In the genomic region with DNA sequence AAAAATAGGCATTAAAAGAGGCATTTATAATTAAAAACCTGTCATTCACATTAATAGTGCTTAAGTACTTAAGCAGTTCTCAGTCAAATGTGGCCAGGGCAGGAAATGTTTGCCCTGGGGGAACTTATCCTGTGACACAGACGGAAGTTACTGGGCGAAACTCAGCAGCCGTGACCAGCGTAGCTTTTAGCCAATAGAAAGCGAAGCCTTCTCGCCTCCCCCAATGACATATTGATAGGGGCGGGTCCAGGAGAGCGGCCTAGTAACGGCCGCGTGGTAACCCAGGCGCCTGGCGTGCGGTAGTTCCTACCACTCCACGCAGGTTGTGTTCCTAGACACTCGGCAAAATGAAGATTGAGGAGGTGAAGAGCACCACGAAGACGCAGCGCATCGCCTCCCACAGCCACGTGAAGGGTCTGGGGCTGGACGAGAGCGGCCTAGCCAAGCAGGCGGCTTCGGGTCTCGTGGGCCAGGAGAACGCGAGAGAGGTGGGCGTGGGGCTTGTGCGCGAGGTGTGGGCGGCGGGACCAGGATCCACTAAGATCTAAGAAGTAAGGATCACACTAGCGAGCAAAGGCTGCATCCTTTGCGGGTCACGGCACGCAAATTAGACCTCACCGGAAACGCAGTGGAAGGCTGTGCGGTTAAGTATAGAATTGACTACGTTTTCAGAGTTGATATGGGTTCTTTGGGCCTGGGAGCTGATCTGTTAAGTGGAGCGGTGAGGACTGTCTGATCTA, we compare ENCODE assay signal across 8 mouse cellular contexts. TPM values are rescaled to one million over a fixed set of nuclear protein-coding genes. Genes with fewer than 3 reads are reported as not detected.
A peak's percentile ranks its signal among the peaks of the same experiment; 100 is the strongest.
DNase-seq lines count a peak whose midpoint lies in the region; ATAC-seq and TF ChIP-seq lines count a peak whose summit lies in the region.

A gene (plus strand): TSS at position 229 of the 740 bp plus-strand sequence.

- H3K36me3 ChIP-seq in forebrain, embryonic 10.5 days (replicated peaks): peaks cover 34% of the 10 kb centered on the region
- peaks cover 28% of the 10 kb centered on the region for H3K36me3 ChIP-seq in heart, embryonic 15.5 days
- H3K36me3 ChIP-seq in liver, embryonic 14.5 days (replicated peaks; ENCODE audit: control insufficient read depth, insufficient read depth, low read depth): peaks cover 16% of the 10 kb centered on the region
- peaks cover 4% of the 10 kb centered on the region; the same call in 1 of the 2 replicates for H3K36me3 ChIP-seq in neural tube, embryonic 11.5 days (ENCODE audit: control insufficient read depth, insufficient read depth, low read length)
- H3K36me3 ChIP-seq in stomach, postnatal 0 days (ENCODE audit: control insufficient read depth, insufficient read depth, low read length): peaks cover 5% of the 10 kb centered on the region; the same call in 1 of the 2 replicates

- DNase-seq in CD8-positive naive resting alpha-beta T cell, adult 2 months (ENCODE audit: low read depth in 2 of 2, low spot score in 2 of 2): peak; percentile 90
- peak; percentile 93 for DNase-seq in c-Kit-positive CD71-negative TER-119-negative erythroid progenitor cells, embryonic 14.5 days (ENCODE audit: low read depth)
- peak; percentile 89 for DNase-seq in forebrain, embryonic 10.5 days (ENCODE audit: extremely low spot score, low spot score)
- DNase-seq in kidney, postnatal 25 days: peak; percentile 93 to 96
- DNase-seq in liver, embryonic 14.5 days (ENCODE audit: low read depth in 3 of 3, low spot score in 3 of 3): peak; percentile 94
- DNase-seq in neural tube, embryonic 11.5 days (ENCODE audit: low spot score): peak; percentile 93
- DNase-seq in stomach, postnatal 0 days (ENCODE audit: low spot score): peak; percentile 93

- peak within 1 kb of the TSS; percentile 76 for H3K4me3 ChIP-seq in forebrain, embryonic 10.5 days
- H3K4me3 ChIP-seq in heart, embryonic 15.5 days: peak within 1 kb of the TSS; percentile 76
- H3K4me3 ChIP-seq in liver, embryonic 14.5 days (ENCODE audit: insufficient read depth in 1 of 2, low read depth in 2 of 2, low read length in 2 of 2): peak within 1 kb of the TSS; percentile 70 to 90
- peak within 1 kb of the TSS; percentile 77 for H3K4me3 ChIP-seq in neural tube, embryonic 11.5 days (ENCODE audit: low read depth, low read length)
- H3K4me3 ChIP-seq in stomach, postnatal 0 days (ENCODE audit: low read depth, low read length): peak within 1 kb of the TSS; percentile 67

- H3K4me2 ChIP-seq in heart, embryonic 15.5 days: peak within 1 kb of the TSS; percentile 69
- H3K4me2 ChIP-seq in liver, embryonic 14.5 days (ENCODE audit: low read depth): peak within 1 kb of the TSS; percentile 65
- peak within 1 kb of the TSS; percentile 71 for H3K4me2 ChIP-seq in neural tube, embryonic 11.5 days (ENCODE audit: low read depth)
- H3K4me2 ChIP-seq in stomach, postnatal 0 days (replicated peaks; ENCODE audit: low read depth): peak within 1 kb of the TSS; percentile 87

- WGBS in forebrain, embryonic 10.5 days: under 1% methylated on average over 42 of the region's 42 CpGs
- WGBS in heart, embryonic 15.5 days: under 1% methylated on average over 42 of the region's 42 CpGs
- whole genome bisulfite sequencing in liver, embryonic 14.5 days (ENCODE audit: insufficient replicate concordance): under 1% methylated on average over 36 of the region's 42 CpGs
- under 1% methylated on average over 37 of the region's 42 CpGs for WGBS in neural tube, embryonic 11.5 days
- 0% methylated on average over 39 of the region's 42 CpGs for WGBS in stomach, postnatal 0 days

- H3K27ac ChIP-seq in forebrain, embryonic 10.5 days: peak within 1 kb of the TSS; percentile 85
- H3K27ac ChIP-seq in heart, embryonic 15.5 days: no peak within 1 kb of the TSS
- H3K27ac ChIP-seq in liver, embryonic 14.5 days: no peak within 1 kb of the TSS; the same call in 1 of the 2 replicates
- no peak within 1 kb of the TSS for H3K27ac ChIP-seq in neural tube, embryonic 11.5 days (ENCODE audit: low read depth, low read length)
- no peak within 1 kb of the TSS for H3K27ac ChIP-seq in stomach, postnatal 0 days (replicated peaks)

- H3K4me1 ChIP-seq in forebrain, embryonic 10.5 days: peaks cover 15% of the 10 kb centered on the region
- H3K4me1 ChIP-seq in heart, embryonic 15.5 days (replicated peaks): peaks cover 22% of the 10 kb centered on the region
- H3K4me1 ChIP-seq in liver, embryonic 14.5 days (replicated peaks; ENCODE audit: control insufficient read depth in 2 of 2, insufficient read depth in 2 of 2, low read length in 1 of 2): peaks cover 0 to 9% of the 10 kb centered on the region in 2 experiments; a peak in 3 of 4 replicates
- H3K4me1 ChIP-seq in neural tube, embryonic 11.5 days (ENCODE audit: control insufficient read depth, insufficient read depth, low read length): no peaks in the 10 kb centered on the region
- 0 out of 2 replicates have a peak, but pooled peaks cover 4% of the 10 kb centered on the region for H3K4me1 ChIP-seq in stomach, postnatal 0 days (replicated peaks; ENCODE audit: control insufficient read depth, insufficient read depth)

- TF ChIP-seq EP300 in liver, embryonic 14.5 days (IDR thresholded peaks at IDR 0.05; ENCODE audit: low read depth): no peak
- no peak for TF ChIP-seq EP300 in stomach, postnatal 0 days (optimal IDR thresholded peaks at IDR 0.05)

- H3K9ac ChIP-seq in heart, embryonic 15.5 days: peak within 1 kb of the TSS; percentile 72
- peak within 1 kb of the TSS; percentile 82 for H3K9ac ChIP-seq in liver, embryonic 14.5 days (replicated peaks)
- peak within 1 kb of the TSS; percentile 76 for H3K9ac ChIP-seq in neural tube, embryonic 11.5 days (ENCODE audit: low read length)
- H3K9ac ChIP-seq in stomach, postnatal 0 days (ENCODE audit: low read length): peak within 1 kb of the TSS; percentile 76

- peak; percentile 99 for ATAC-seq in heart, embryonic 15.5 days (replicated peaks; ENCODE audit: insufficient number of reproducible peaks, insufficient read depth, low FRiP score, low read depth)
- peak; percentile 100 for ATAC-seq in liver, embryonic 14.5 days (ENCODE audit: insufficient read depth)
- ATAC-seq in neural tube, embryonic 11.5 days (ENCODE audit: insufficient read depth, low FRiP score, low TSS enrichment): peak; percentile 100
- ATAC-seq in stomach, postnatal 0 days (ENCODE audit: low FRiP score, low TSS enrichment): peak; percentile 100

- no peak for TF ChIP-seq CTCF in liver, embryonic 14.5 days (IDR thresholded peaks at IDR 0.05; ENCODE audit: low read depth)
- TF ChIP-seq CTCF in stomach, postnatal 0 days (IDR thresholded peaks at IDR 0.05; ENCODE audit: low read depth): no peak

- no peaks in the 10 kb centered on the region for H3K9me3 ChIP-seq in forebrain, embryonic 10.5 days
- no peaks in the 10 kb centered on the region for H3K9me3 ChIP-seq in heart, embryonic 15.5 days (replicated peaks)
- H3K9me3 ChIP-seq in liver, embryonic 14.5 days (ENCODE audit: control insufficient read depth, low read length): no peaks in the 10 kb centered on the region
- H3K9me3 ChIP-seq in neural tube, embryonic 11.5 days (ENCODE audit: control insufficient read depth, low read length): no peaks in the 10 kb centered on the region
- no peaks in the 10 kb centered on the region for H3K9me3 ChIP-seq in stomach, postnatal 0 days (ENCODE audit: control insufficient read depth, low read length)

- H3K27me3 ChIP-seq in forebrain, embryonic 10.5 days (ENCODE audit: poor library complexity, severe bottlenecking): no peaks in the 10 kb centered on the region
- no peaks in the 10 kb centered on the region for H3K27me3 ChIP-seq in heart, embryonic 15.5 days
- no peaks in the 10 kb centered on the region for H3K27me3 ChIP-seq in liver, embryonic 14.5 days (ENCODE audit: control insufficient read depth, insufficient read depth, low read length)
- H3K27me3 ChIP-seq in neural tube, embryonic 11.5 days (ENCODE audit: control insufficient read depth, insufficient read depth, low read length): no peaks in the 10 kb centered on the region
- H3K27me3 ChIP-seq in stomach, postnatal 0 days (ENCODE audit: control insufficient read depth, insufficient read depth, low read length): no peaks in the 10 kb centered on the region

RNA-seq across cellular contexts. Expression of the gene that starts here (rescaled TPM):
- 221 TPM in 2 replicates for polyA plus RNA-seq in forebrain, embryonic 10.5 days (2016; fragmentation: Nextera tagmentation; extraction: Ambion mirVana)
- polyA plus RNA-seq in heart, embryonic 15.5 days (2015; fragmentation: Nextera tagmentation; extraction: Ambion mirVana): 63.3 and 85.2 TPM in 2 replicates
- 33.8 and 49.1 TPM in 2 replicates for polyA plus RNA-seq in liver, embryonic 14.5 days (2012; rRNA removed)
- polyA plus RNA-seq in liver, embryonic 14.5 days (2014; fragmentation: Nextera tagmentation; extraction: Ambion mirVana): 72.6 and 79.8 TPM in 2 replicates
- 166 and 170 TPM in 2 replicates for polyA plus RNA-seq in neural tube, embryonic 11.5 days (2014; fragmentation: Nextera tagmentation; extraction: Ambion mirVana)
- 35.2 and 37.9 TPM in 2 replicates for polyA plus RNA-seq in stomach, postnatal 0 days (2015; fragmentation: Nextera tagmentation; extraction: Ambion mirVana)
